Mouse (Mus musculus) spleen, adult 2 months (tissue): Measurements from ENCODE around the gene Apopt1. TPM values are rescaled to one million over a fixed set of nuclear protein-coding genes. Genes with fewer than 3 reads are reported as not detected.
"Not testable (repeated sequence)": the region's sequence is repeated elsewhere in the genome, so short reads cannot be mapped to it uniquely, and the experiment has no call there.

Experiments used
- DNase-seq, 2 experiments: peaks; one replicate each; pipeline versions ENCODE4 v3.0.0 to v3.0.0-alpha.2; 2012 to 2021; ENCODE audit warnings: low spot score in 2 of 2, low read depth in 1 of 2
- H3K27ac ChIP-seq: fragments of 200-500 bp; 2 replicates; pipeline ENCODE4 v1.5.1; 2012; ENCODE audit warnings: low read length, inconsistent platforms; ENCODE audit not compliant: insufficient read depth
- H3K27me3 ChIP-seq: fragments of 200-500 bp; 2 replicates; pipeline ENCODE4 v1.6.1; 2012; ENCODE audit warnings: mild to moderate bottlenecking, moderate library complexity, low read length, inconsistent platforms; ENCODE audit not compliant: control insufficient read depth, insufficient read depth
- H3K36me3 ChIP-seq: fragments of 200-500 bp; 2 replicates; pipeline ENCODE4 v1.6.1; 2012; ENCODE audit warnings: mild to moderate bottlenecking, low read length, inconsistent platforms; ENCODE audit not compliant: control insufficient read depth, insufficient read depth
- H3K4me1 ChIP-seq: fragments of 200-500 bp; 2 replicates; pipeline ENCODE4 v1.6.1; 2011; ENCODE audit warnings: inconsistent platforms; ENCODE audit not compliant: control insufficient read depth, insufficient read depth, insufficient read length
- H3K4me3 ChIP-seq: fragments of 200-500 bp; 2 replicates; pipeline ENCODE4 v1.5.1; 2011; ENCODE audit warnings: mild to moderate bottlenecking, inconsistent platforms; ENCODE audit not compliant: insufficient read depth, insufficient read length; ENCODE audit errors: extremely low read depth
- CTCF ChIP-seq: fragments of 200-500 bp; IDR thresholded peaks from 2 replicates; pipeline ENCODE4 v1.5.1; 2011; ENCODE audit warnings: mild to moderate bottlenecking, inconsistent platforms; ENCODE audit not compliant: insufficient read depth, insufficient read length, insufficient replicate concordance; ENCODE audit errors: extremely low read depth
- POLR2A ChIP-seq: fragments of 200-500 bp; IDR thresholded peaks from 2 replicates; pipeline ENCODE4 v1.6.1; 2011; ENCODE audit warnings: low read depth, low read length, inconsistent platforms
- WGBS: fragments of 180-500 bp; shearing (Covaris S2); methylation state at CpG from one replicate; pipeline ENCODE4 v1.1.7; 2018; 5-methylcytosine and 5-hydroxymethylcytosine counted together
- polyA plus RNA-seq: library from polyadenylated mRNA; depleted of rRNA; stranded (reverse); fragments of >200 nt; gene quantifications from 2 replicates; pipeline ENCODE4 v1.2.3, GENCODE M21; 2012

Gene Apopt1
- polyA plus RNA-seq, 1 experiment, result 33.3 TPM

DNA sequence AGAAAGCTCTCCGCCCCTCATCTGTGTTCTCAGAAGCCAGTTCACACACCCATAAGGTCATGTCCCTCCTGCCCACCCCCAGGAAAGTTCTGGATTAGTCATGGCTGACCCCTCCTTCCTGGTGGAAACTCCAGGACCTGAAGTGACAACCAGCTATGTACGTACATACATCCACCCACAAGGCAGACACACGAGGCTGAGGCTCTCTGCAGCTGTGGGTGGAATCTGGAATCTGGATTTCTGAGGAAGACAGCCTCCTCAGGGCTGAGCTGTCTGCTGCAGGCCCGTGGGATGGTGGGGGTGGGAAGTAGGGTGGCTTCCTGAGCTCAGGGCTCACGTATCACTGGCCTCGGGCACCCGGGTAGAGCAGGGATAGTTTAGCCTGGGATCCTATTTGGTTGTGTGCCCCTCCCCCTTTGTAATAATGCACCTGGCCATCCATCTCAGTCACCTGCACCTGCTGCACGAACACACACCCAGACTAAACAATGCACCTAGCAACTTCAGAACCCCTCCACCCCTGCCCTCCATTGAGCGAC lies 12.1 kb upstream of the Apopt1 start:
- Histone ChIP-seq H3K36me3 (no peaks in the 10 kb centered on the region), H3K27me3 (no peaks in the 10 kb centered on the region), H3K4me1 (no peaks in the 10 kb centered on the region), H3K27ac (no peak overlapping the region), H3K4me3 (no peak overlapping the region)
- 82% methylated on average over 9 of the region's 9 CpGs for WGBS
- DNase-seq, result no peak
- TF ChIP-seq CTCF (no peak), POLR2A (no peak)

DNA sequence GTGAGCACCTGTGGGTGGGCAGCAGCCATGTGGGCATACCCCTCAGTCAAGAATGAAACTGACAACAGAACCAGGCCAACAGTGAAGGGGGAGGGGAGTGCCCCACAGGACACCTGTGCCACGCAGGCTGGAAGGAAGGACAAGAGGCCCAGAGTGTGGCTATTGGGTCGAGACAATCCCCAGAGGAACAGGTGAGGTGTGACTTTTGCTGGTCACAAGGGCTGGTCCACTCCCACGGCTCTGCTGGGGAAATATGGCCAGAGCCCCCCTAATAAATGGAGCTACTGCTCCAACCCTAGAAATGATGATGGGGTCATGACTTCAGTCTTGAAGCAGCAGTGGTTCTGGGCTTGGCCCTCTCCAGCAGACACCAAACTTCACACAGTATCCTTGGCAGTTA lies 9.8 kb upstream of the Apopt1 start:
- no peak for DNase-seq
- WGBS, result 62% methylated on average over 3 of the region's 3 CpGs
- H3K27me3 ChIP-seq, result no peaks in the 10 kb centered on the region
- peaks cover 1% of the 10 kb centered on the region; the same call in 1 of the 2 replicates for H3K36me3 ChIP-seq
- H3K4me1 ChIP-seq, result no peaks in the 10 kb centered on the region
- no peak overlapping the region for H3K4me3 ChIP-seq
- TF ChIP-seq POLR2A, result no peak
- TF ChIP-seq CTCF, result no peak
- no peak overlapping the region for H3K27ac ChIP-seq

DNA sequence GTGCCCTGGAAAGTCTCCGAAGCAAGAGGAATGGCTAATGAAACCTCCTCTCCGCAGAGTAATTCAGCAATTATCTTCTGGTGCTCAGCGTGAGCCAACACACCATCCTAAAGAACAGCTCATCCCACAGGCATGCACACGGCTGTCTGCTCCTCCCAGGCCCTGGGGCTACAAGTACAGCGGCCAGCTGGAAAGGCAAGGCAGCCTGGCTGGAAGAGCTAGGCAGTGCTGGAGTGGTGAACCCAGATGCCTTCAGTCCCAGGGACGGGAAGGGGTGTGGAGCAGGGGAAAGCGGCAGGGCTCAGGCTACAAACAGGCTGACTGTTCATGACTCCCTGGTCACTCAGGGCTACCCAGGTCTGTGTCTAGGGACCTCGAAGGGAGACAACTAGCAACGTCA lies 8.5 kb upstream of the Apopt1 start:
- H3K27ac ChIP-seq, result peak overlapping the region; percentile 22; the same call in 1 of the 2 replicates
- H3K27me3 ChIP-seq, result no peaks in the 10 kb centered on the region
- no peak for TF ChIP-seq POLR2A
- no peak for TF ChIP-seq CTCF
- H3K36me3 ChIP-seq, result peaks cover 2% of the 10 kb centered on the region; the same call in 1 of the 2 replicates
- no peak for DNase-seq
- 81% methylated on average over 9 of the region's 9 CpGs for WGBS
- no peak overlapping the region for H3K4me3 ChIP-seq
- H3K4me1 ChIP-seq, result no peaks in the 10 kb centered on the region

DNA sequence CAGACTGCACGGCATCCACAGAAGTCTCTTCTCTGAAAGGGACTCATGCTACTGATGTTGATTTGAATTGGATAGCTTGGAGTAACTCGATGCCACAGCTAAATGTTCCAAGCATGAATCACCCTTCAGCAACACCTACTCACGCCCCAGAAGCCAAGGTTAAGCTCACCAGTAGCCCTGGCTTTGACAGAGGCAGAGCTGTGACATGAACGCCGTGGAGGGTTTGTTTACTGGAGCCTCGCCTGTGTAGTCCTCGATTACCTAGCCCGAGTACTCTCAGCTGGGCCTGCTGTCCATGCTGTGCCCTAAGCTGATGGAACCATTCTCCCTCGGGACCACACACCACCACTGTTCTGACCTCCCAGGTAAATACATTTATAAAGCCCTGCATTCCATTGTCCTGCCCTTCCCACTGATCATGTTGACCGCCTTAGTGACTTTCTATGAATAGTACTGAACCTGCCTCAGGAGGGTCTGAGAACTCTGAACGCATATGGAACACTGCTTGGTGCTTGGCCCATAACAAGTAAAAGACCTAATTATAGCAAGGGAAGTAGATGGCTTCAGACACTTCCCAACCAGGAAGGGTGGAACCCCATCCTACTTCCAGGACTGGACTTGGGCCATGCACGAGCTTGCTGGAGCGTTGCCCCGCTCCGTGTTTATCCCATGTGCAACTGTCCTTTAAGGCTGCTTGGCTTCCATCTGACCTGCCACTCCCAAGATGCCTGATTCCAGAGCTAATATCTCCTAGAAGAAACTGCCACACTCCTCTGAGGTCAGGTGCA lies 7.7 kb upstream of the Apopt1 start:
- no peaks in the 10 kb centered on the region for H3K4me1 ChIP-seq
- WGBS, result 81% methylated on average over 15 of the region's 15 CpGs
- no peak overlapping the region for H3K4me3 ChIP-seq
- no peak for DNase-seq
- H3K27me3 ChIP-seq, result no peaks in the 10 kb centered on the region
- TF ChIP-seq CTCF (no peak), POLR2A (no peak)
- peaks cover 8% of the 10 kb centered on the region; the same call in 1 of the 2 replicates for H3K36me3 ChIP-seq
- H3K27ac ChIP-seq, result peak overlapping the region; percentile 43; the same call in 1 of the 2 replicates

DNA sequence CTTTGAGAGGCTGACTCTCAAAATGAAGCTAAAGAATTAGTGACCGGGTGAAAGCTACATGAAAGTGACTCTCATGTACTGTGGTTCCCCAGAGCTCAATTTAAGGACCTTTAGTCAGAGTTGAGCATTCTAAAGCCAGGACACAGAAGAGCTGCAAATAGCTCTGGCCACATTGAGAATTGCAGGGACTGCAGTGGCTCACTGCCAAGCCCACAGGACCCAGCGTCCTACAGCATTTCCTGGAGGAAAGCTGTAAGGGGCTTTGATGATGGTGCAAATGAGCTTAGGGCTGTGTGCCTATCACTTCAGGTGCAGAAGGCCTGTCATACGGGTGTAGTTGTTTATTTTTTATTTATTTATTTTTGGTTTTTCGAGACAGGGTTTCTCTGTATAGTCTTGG lies 4.9 kb upstream of the Apopt1 start:
- no peak for TF ChIP-seq POLR2A
- TF ChIP-seq CTCF, result no peak
- Histone ChIP-seq H3K27ac (no peak overlapping the region), H3K36me3 (peaks cover 12% of the 10 kb centered on the region), H3K4me1 (peaks cover 8% of the 10 kb centered on the region; the same call in 1 of the 2 replicates), H3K27me3 (no peaks in the 10 kb centered on the region), H3K4me3 (no peak overlapping the region)
- no peak for DNase-seq
- 71% methylated on average over 4 of the region's 4 CpGs for WGBS

DNA sequence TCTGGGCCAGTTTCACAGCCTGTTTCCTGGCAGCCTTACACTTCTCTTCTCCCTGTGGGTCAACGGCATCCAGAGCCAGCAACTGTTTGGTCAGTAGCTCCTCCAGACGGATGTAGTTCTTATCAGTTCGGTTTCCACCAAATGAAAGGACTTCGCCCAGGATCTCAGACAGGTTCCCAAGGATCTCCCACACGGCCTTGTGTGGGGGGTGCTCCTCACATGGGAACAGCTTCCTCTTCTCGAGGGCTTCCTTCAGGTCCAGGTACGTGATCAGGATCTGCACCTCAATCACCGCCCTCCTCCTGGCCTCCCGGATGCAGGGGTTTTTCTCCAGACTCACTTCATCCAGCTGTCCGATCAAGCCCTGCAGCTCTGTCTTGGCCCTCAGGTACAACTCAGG lies 3.0 kb upstream of the Apopt1 start:
- H3K4me3 ChIP-seq, result no peak overlapping the region
- 93% methylated on average over 10 of the region's 10 CpGs for whole genome bisulfite sequencing
- TF ChIP-seq POLR2A (no peak), CTCF (no peak)
- no peaks in the 10 kb centered on the region for H3K27me3 ChIP-seq
- peaks cover 12% of the 10 kb centered on the region for H3K36me3 ChIP-seq
- H3K27ac ChIP-seq, result no peak overlapping the region
- peaks cover 8% of the 10 kb centered on the region; the same call in 1 of the 2 replicates for H3K4me1 ChIP-seq
- DNase-seq, result no peak

DNA sequence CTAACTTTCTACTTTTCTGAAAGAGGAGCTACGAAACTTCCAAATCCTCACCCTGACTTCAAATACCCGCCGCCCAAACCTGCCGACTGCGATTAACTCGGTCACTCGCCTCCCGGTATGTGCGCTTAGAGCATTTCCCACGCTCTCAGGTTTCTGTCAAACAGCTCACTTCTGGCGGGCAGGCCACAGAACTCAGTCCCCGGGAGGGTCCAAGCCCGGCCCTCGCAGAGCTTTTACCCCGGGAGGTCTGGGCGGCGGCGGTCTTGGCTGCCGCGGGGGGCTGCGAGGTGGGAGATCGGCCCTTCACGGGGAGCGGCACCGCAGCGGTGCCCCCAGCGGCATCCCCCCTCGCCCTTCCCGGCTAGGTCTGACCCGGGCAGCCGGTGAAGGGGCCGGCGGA lies 585 bp upstream of the Apopt1 start:
- H3K27me3 ChIP-seq, result no peaks in the 10 kb centered on the region
- peaks cover 12% of the 10 kb centered on the region for H3K36me3 ChIP-seq
- peak overlapping the region; percentile 79 for H3K4me3 ChIP-seq
- under 1% methylated on average over 33 of the region's 33 CpGs for WGBS
- peaks cover 8% of the 10 kb centered on the region; the same call in 1 of the 2 replicates for H3K4me1 ChIP-seq
- TF ChIP-seq POLR2A (no peak), CTCF (no peak)
- H3K27ac ChIP-seq, result peak overlapping the region; percentile 50; the same call in 1 of the 2 replicates
- no peak for DNase-seq

DNA sequence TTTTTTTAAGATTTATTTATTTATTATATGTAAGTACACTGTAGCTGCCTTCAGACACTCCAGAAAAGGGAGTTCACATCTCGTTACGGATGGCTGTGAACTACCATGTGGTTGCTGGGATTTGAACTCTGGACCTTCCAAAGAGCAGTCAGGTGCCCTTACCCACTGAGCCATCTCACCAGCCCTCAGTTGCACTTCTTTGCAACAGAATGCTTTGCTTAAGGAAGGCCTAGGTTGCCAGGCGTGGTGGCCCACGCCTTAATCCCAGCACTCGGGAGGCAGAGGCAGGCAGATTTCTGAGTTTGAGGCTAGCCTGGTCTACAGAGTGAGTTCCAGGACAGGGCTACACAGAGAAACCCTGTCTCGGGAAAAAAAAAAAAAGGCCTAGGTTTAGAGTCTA lies 819 bp downstream of the Apopt1 start:
- not testable (repeated sequence) for H3K27ac ChIP-seq, H3K27me3 ChIP-seq, H3K4me1 ChIP-seq, DNase-seq, H3K4me3 ChIP-seq, H3K36me3 ChIP-seq
- WGBS, result 76% methylated on average over 6 of the region's 6 CpGs
